Mouse (Mus musculus): ENCODE data around the gene Ptprk.

DNA sequence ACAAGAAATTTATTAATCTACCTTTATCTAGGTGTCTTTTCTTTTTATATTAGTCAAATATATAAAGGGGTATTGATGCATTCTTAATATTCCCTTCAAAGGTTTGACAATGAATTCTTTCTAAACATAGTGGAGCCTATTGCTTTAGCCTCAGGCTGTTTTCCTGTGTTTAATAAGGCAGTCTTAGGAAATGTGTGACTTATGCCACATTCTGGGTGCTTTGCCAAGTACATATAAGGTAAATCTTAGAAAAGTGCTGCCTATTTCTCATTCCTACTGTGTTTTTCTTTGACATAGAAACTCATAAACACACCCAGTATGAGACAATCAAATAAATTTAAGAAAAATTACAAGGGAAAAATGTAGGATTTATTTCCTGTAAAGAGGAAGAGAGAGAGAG lies 327.2 kb downstream of the Ptprk start:
- no peak for TF ChIP-seq CTCF (IDR thresholded peaks at IDR 0.05; ENCODE audit: borderline replicate concordance, insufficient read depth, low read depth, low read length)
- TF ChIP-seq POLR2A (IDR thresholded peaks at IDR 0.05; ENCODE audit: borderline replicate concordance, insufficient read depth, low read length): no peak

All from cerebellum, adult 2 months (tissue).